Mouse (Mus musculus): ENCODE results near the gene Ramp3. TPM values are rescaled to one million over a fixed set of nuclear protein-coding genes. Genes with fewer than 3 reads are reported as not detected.

Ramp3 gene
- 40.1 and 41.0 TPM in 2 replicates for polyA plus RNA-seq (2012; rRNA removed)

DNA sequence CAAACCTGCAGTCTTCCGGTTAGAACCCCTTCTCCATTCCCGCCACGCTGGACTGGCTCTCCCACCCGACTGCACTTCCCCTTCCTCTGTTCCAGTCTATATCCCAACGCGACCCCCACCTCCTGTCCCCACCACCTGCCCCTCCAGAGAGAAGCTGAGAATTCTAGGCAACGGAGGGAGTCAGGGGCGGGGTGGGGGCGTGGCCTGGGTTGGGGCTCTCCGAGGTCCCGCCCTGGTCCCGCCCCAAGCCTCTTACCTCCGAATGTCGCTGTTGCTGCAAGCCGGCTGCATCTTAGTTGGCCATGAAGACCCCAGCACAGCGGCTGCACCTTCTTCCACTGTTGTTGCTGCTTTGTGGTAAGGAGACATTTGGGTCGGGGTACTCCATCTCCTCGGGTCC lies at the start of gene Ramp3:
Gene Ramp3 (plus strand): TSS at position 251 of the 400 bp plus-strand sequence.
- no peak for TF ChIP-seq POLR2A (IDR thresholded peaks at IDR 0.05; ENCODE audit: low read depth, low read length)
- no peak for TF ChIP-seq CTCF (conservative IDR thresholded peaks at IDR 0.05; ENCODE audit: insufficient read depth, insufficient read length, low read depth, low read length)
- DNase-seq = peak; percentile 52
- Histone ChIP-seq H3K27me3 (replicated peaks; ENCODE audit: control insufficient read depth, insufficient read depth, low read length) (no peaks in the 10 kb centered on the region), H3K27ac (ENCODE audit: insufficient read depth, low read depth, low read length) (no peak within 1 kb of the TSS), H3K4me3 (ENCODE audit: insufficient read depth, low read depth, low read length) (peak within 1 kb of the TSS; percentile 65), H3K36me3 (ENCODE audit: control insufficient read depth, insufficient read depth, low read length) (no peaks in the 10 kb centered on the region), H3K4me1 (ENCODE audit: control insufficient read depth, insufficient read depth, low read length) (no peaks in the 10 kb centered on the region)
- 1% methylated on average over 18 of the region's 18 CpGs for WGBS

DNA sequence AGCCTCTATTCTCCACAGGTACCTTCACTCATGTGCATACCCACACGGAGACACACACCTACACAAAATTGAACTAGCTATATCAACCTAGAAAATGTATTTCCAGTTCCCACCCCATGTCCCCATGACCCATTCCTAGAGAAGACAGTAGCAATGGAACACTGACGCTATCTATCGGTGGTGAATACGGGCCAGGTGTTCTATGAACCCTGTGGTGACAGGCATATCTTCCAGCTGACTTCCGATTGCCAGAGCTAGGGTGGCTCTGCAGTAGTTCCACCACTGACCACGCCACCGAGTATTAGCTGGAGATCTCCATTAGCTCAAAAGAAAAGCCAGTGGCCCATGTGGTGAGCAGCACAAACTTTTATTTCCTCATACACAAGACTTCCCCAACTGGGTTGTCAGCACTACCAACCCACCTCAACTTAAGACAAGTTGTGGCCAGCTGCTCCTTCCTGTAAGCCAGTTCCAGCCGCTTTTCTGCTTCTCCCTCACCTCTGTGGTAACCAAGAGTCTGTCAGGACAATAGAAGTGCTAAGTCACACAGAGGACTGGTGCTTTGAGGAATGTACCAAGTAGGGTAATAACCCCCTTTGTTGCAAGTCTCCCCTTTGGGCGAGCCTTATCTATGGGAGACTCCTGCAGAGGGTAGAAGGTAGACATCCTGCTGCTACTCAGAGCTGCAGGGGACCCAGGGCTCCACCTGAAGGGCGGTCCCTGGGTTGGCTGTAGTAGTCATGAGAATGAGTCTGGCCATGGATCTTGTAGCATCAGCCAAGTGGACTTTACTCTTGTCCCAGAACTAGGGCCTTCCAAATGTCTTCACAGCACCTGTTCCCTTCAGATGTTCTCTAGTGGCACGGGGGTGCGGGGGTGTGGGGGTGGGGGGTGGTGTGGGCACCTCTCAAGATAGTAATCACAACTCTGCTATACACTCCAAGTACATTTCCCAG lies 42.8 kb upstream of the Ramp3 start:
- Histone ChIP-seq H3K36me3 (ENCODE audit: control insufficient read depth, insufficient read depth, low read length) (peaks cover 12% of the 10 kb centered on the region), H3K27ac (ENCODE audit: insufficient read depth, low read depth, low read length) (no peak overlapping the region), H3K27me3 (replicated peaks; ENCODE audit: control insufficient read depth, insufficient read depth, low read length) (no peaks in the 10 kb centered on the region), H3K4me1 (ENCODE audit: control insufficient read depth, insufficient read depth, low read length) (no peaks in the 10 kb centered on the region), H3K4me3 (ENCODE audit: insufficient read depth, low read depth, low read length) (no peak overlapping the region)
- peak; percentile 69 for DNase-seq
- TF ChIP-seq CTCF (conservative IDR thresholded peaks at IDR 0.05; ENCODE audit: insufficient read depth, insufficient read length, low read depth, low read length) (no peak), POLR2A (IDR thresholded peaks at IDR 0.05; ENCODE audit: low read depth, low read length) (no peak)
- WGBS = 80% methylated on average over 12 of the region's 12 CpGs

GRCm38 (mm10) chr11:6623704-6624103 lies 34.6 kb upstream of the Ramp3 start:
- H3K36me3 ChIP-seq (ENCODE audit: control insufficient read depth, insufficient read depth, low read length) = peaks cover 7% of the 10 kb centered on the region

GRCm38 (mm10) chr11:6624619-6625382 lies 33.5 kb upstream of the Ramp3 start:
- 54% methylated on average over 14 of the region's 14 CpGs for WGBS
- Histone ChIP-seq H3K4me3 (ENCODE audit: insufficient read depth, low read depth, low read length) (peak overlapping the region; percentile 94), H3K36me3 (ENCODE audit: control insufficient read depth, insufficient read depth, low read length) (peaks cover 5% of the 10 kb centered on the region), H3K27me3 (replicated peaks; ENCODE audit: control insufficient read depth, insufficient read depth, low read length) (no peaks in the 10 kb centered on the region), H3K27ac (ENCODE audit: insufficient read depth, low read depth, low read length) (no peak overlapping the region), H3K4me1 (ENCODE audit: control insufficient read depth, insufficient read depth, low read length) (peaks cover 10% of the 10 kb centered on the region; the same call in 1 of the 2 replicates)
- TF ChIP-seq CTCF (conservative IDR thresholded peaks at IDR 0.05; ENCODE audit: insufficient read depth, insufficient read length, low read depth, low read length) (no peak), POLR2A (IDR thresholded peaks at IDR 0.05; ENCODE audit: low read depth, low read length) (no peak)
- DNase-seq = no peak

More at GRCm38 (mm10) chr11:6623704-6624103, 34.6 kb upstream of the Ramp3 start:
- no peak overlapping the region for H3K4me3 ChIP-seq (ENCODE audit: insufficient read depth, low read depth, low read length)
- H3K27me3 ChIP-seq (replicated peaks; ENCODE audit: control insufficient read depth, insufficient read depth, low read length) = no peaks in the 10 kb centered on the region
- peaks cover 10% of the 10 kb centered on the region; the same call in 1 of the 2 replicates for H3K4me1 ChIP-seq (ENCODE audit: control insufficient read depth, insufficient read depth, low read length)
- no peak overlapping the region for H3K27ac ChIP-seq (ENCODE audit: insufficient read depth, low read depth, low read length)
- TF ChIP-seq CTCF (conservative IDR thresholded peaks at IDR 0.05; ENCODE audit: insufficient read depth, insufficient read length, low read depth, low read length) (no peak), POLR2A (IDR thresholded peaks at IDR 0.05; ENCODE audit: low read depth, low read length) (no peak)
- 87% methylated on average over 10 of the region's 10 CpGs for WGBS
- DNase-seq = no peak

DNA sequence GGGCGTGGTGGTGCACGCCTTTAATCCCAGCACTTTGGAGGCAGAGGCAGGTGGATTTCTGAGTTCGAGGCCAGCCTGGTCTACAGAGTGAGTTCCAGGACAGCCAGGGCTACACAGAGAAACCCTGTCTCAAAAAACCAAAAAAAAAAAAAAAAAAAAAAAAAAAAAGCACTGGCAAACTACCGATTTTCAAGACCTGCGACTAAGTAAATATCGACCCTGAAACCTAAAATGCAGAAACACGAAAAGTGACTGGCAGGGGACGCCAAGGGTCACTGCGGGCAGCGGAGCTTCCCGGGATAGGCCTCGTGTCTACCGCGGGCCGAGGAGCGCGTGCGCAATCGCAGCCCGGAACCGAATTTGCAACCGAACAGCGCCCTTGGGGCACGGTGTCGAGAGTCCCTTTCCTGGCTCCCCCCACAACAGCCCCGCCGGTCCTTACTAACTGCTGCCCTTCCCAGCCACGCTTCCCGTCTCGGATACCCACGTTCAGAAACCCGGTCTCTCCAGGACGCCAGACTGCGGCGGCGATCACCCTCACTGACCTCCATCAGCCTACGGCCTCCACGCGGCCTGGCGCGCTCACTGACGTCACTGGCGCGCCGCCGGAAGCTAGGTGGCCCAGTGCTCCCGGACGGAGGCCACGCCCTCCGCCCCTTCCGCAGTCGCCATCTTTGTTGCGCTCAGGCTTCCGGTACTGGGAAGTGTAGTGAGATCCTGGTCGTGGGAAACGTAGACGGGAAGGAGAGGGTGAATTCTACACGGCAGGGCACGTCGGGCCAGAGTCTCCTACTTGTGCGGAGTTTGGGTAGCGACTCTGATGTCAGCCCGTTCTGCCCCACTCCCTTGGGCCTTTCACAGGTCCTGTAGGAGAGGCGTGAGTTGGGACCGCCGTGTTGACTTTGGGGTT lies 32.6 kb upstream of the Ramp3 start, which contains the start of gene Tbrg4:
Gene Tbrg4 (minus strand): TSS at position 590 of the 910 bp plus-strand sequence.
- peaks cover 3% of the 10 kb centered on the region; the same call in 1 of the 2 replicates for H3K36me3 ChIP-seq (ENCODE audit: control insufficient read depth, insufficient read depth, low read length)
- peak; percentile 76 for TF ChIP-seq POLR2A (IDR thresholded peaks at IDR 0.05; ENCODE audit: low read depth, low read length)
- TF ChIP-seq CTCF (conservative IDR thresholded peaks at IDR 0.05; ENCODE audit: insufficient read depth, insufficient read length, low read depth, low read length) = no peak
- H3K4me3 ChIP-seq (ENCODE audit: insufficient read depth, low read depth, low read length) = peak within 1 kb of the TSS; percentile 94
- no peaks in the 10 kb centered on the region for H3K27me3 ChIP-seq (replicated peaks; ENCODE audit: control insufficient read depth, insufficient read depth, low read length)
- H3K27ac ChIP-seq (ENCODE audit: insufficient read depth, low read depth, low read length) = peak within 1 kb of the TSS; percentile 92
- peaks cover 10% of the 10 kb centered on the region; the same call in 1 of the 2 replicates for H3K4me1 ChIP-seq (ENCODE audit: control insufficient read depth, insufficient read depth, low read length)
- DNase-seq = peak; percentile 96
- WGBS = under 1% methylated on average over 66 of the region's 66 CpGs

DNA sequence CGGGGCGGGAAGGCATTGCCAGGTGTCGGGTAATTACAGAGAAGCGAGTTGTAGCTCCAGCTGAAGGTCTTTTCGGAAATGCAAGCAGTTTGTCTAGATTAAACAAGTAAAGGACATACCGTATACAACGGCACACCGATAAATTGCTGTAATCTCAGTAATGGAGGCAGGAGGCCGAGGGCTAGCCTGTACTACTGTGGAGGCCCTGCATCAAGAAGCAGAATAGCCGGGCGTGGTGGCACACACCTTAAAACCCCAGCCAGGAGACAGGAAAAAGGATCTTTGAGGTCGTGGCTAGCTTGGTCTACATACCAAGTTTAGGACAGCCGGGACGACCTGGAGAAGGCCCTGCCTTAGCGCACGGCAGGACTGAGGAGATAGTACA lies 31.9 kb upstream of the Ramp3 start:
- peaks cover 1% of the 10 kb centered on the region; the same call in 1 of the 2 replicates for H3K36me3 ChIP-seq (ENCODE audit: control insufficient read depth, insufficient read depth, low read length)
- peaks cover 10% of the 10 kb centered on the region; the same call in 1 of the 2 replicates for H3K4me1 ChIP-seq (ENCODE audit: control insufficient read depth, insufficient read depth, low read length)
- no peaks in the 10 kb centered on the region for H3K27me3 ChIP-seq (replicated peaks; ENCODE audit: control insufficient read depth, insufficient read depth, low read length)
- TF ChIP-seq POLR2A (IDR thresholded peaks at IDR 0.05; ENCODE audit: low read depth, low read length) = no peak
- no peak for TF ChIP-seq CTCF (conservative IDR thresholded peaks at IDR 0.05; ENCODE audit: insufficient read depth, insufficient read length, low read depth, low read length)
- DNase-seq = no peak
- H3K27ac ChIP-seq (ENCODE audit: insufficient read depth, low read depth, low read length) = peak overlapping the region; percentile 91
- H3K4me3 ChIP-seq (ENCODE audit: insufficient read depth, low read depth, low read length) = peak overlapping the region; percentile 94
- 9% methylated on average over 16 of the region's 16 CpGs for WGBS
